Mouse (Mus musculus) hindbrain, embryonic 16.5 days (tissue): ENCODE data around the gene Dpy19l1. TPM values are rescaled to one million over a fixed set of nuclear protein-coding genes. Genes with fewer than 3 reads are reported as not detected.
A peak's percentile ranks its signal among the peaks of the same experiment; 100 is the strongest.

Source experiments
- ATAC-seq: fragments of 200-750 bp; cut with Nextera tagmentation; 2 replicates; pipeline ENCODE4 v1.8.0; 2017; ENCODE audit warnings: moderate TSS enrichment, moderate library complexity
- H3K27ac ChIP-seq: fragments of 300-500 bp; sonication (generic); 2 replicates; pipeline ENCODE4 v1.5.1; 2014; ENCODE audit warnings: low read depth, mild to moderate bottlenecking, control low read depth, low read length, moderate library complexity
- H3K27me3 ChIP-seq: fragments of 300-500 bp; sonication (generic); replicated peaks from 2 replicates; pipeline ENCODE4 v1.6.1; 2014; ENCODE audit warnings: low read length; ENCODE audit not compliant: control insufficient read depth, insufficient read depth
- H3K36me3 ChIP-seq: fragments of 300-500 bp; sonication (generic); 2 replicates; pipeline ENCODE4 v1.6.1; 2014; ENCODE audit warnings: mild to moderate bottlenecking, low read length, moderate library complexity, mixed read lengths; ENCODE audit not compliant: control insufficient read depth, insufficient read depth
- H3K4me1 ChIP-seq: fragments of 300-500 bp; sonication (generic); 2 replicates; pipeline ENCODE4 v1.6.1; 2014; ENCODE audit warnings: low read depth, low read length; ENCODE audit not compliant: control insufficient read depth, insufficient read depth
- H3K4me2 ChIP-seq: fragments of 300-500 bp; sonication (generic); 2 replicates; pipeline ENCODE4 v1.6.1; 2014; ENCODE audit warnings: mild to moderate bottlenecking, low read length, control low read depth, moderate library complexity
- H3K4me3 ChIP-seq: fragments of 300-500 bp; sonication (generic); 2 replicates; pipeline ENCODE4 v1.5.1; 2014; ENCODE audit warnings: mild to moderate bottlenecking, low read length, control low read depth, moderate library complexity
- H3K9ac ChIP-seq: fragments of 300-500 bp; sonication (generic); 2 replicates; pipeline ENCODE4 v1.6.1; 2014; ENCODE audit warnings: low read depth, mild to moderate bottlenecking, control low read depth, low read length, moderate library complexity
- H3K9me3 ChIP-seq: fragments of 300-500 bp; sonication (generic); 2 replicates; pipeline ENCODE4 v1.6.1; 2014; ENCODE audit warnings: mild to moderate bottlenecking, low read length, moderate library complexity; ENCODE audit not compliant: control insufficient read depth
- WGBS: fragments of 180-500 bp; shearing (Covaris S2); extraction: QIAGEN DNeasy Blood & Tissue Kit; methylation state at CpG from one replicate; pipeline ENCODE4 v1.1.7; 2014; 5-methylcytosine and 5-hydroxymethylcytosine counted together
- polyA plus RNA-seq: library from polyadenylated mRNA; unstranded; fragments of >200 nt; fragmentation: Nextera tagmentation; extraction: Ambion mirVana; gene quantifications from 2 replicates; pipeline ENCODE4 v1.2.1, GENCODE M21; 2015

Dpy19l1 gene
- polyA plus RNA-seq, 1 experiment from 2014 or later: 7.6 TPM

DNA sequence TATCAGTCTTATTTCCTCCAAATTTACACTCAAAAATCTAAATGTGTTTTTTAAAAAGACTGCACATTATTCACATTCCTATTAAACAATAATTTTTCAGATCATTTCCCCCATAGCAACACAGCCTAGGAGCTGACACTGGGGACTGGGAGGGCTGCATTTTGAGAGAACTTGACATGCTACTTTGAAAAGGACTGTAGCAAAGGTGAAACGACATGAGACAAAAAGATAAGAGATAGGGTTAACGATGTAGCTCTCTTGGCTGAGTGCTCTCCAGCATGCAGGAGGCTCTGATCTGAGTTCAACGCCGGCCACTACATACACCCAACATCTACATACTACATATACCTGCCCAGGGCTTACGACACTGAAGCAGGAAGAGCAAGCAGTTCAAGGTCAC, 20.6 kb downstream of the Dpy19l1 start:
- H3K4me2 ChIP-seq: no peak overlapping the region
- 88% methylated on average over 5 of the region's 5 CpGs for WGBS

DNA sequence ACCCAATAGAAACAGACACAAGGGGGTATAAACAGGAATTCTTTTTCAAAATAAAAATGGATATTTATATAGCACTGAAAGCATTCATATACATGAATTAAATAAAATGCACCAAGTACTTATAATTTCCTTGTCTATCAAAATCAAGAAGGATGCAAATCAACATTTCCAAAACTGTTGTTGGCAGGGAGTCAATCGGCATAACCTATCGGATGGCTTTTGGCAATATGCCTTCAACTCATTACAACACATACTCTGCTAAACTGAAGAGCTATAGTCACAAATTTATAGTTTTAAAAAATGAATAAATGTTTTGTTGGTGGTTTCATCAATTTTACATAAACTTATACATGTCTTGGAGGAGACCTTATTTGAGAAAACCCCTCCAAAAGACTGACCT, 25.7 kb downstream of the Dpy19l1 start:
- 78% methylated on average over 2 of the region's 2 CpGs for WGBS
- no peaks in the 10 kb centered on the region for H3K4me1 ChIP-seq
- no peaks in the 10 kb centered on the region for H3K36me3 ChIP-seq
- no peaks in the 10 kb centered on the region for H3K27me3 ChIP-seq
- H3K4me2 ChIP-seq: no peak overlapping the region
- no peaks in the 10 kb centered on the region for H3K9me3 ChIP-seq
- ATAC-seq: no peak
- no peak overlapping the region for H3K4me3 ChIP-seq
- H3K9ac ChIP-seq: no peak overlapping the region
- H3K27ac ChIP-seq: no peak overlapping the region

More for the DNA sequence above, 20.6 kb downstream of the Dpy19l1 start:
- Histone ChIP-seq H3K4me3 (no peak overlapping the region), H3K27me3 (no peaks in the 10 kb centered on the region), H3K27ac (no peak overlapping the region), H3K9me3 (no peaks in the 10 kb centered on the region), H3K9ac (no peak overlapping the region), H3K4me1 (no peaks in the 10 kb centered on the region), H3K36me3 (no peaks in the 10 kb centered on the region)
- no peak for ATAC-seq

GRCm38 (mm10) chr9:24473824-24474223, 29.1 kb downstream of the Dpy19l1 start:
- no peak overlapping the region for H3K4me2 ChIP-seq
- H3K4me1 ChIP-seq: no peaks in the 10 kb centered on the region
- H3K27me3 ChIP-seq: no peaks in the 10 kb centered on the region
- H3K9ac ChIP-seq: no peak overlapping the region
- 81% methylated on average over 7 of the region's 7 CpGs for WGBS
- H3K36me3 ChIP-seq: no peaks in the 10 kb centered on the region
- no peaks in the 10 kb centered on the region for H3K9me3 ChIP-seq
- no peak overlapping the region for H3K4me3 ChIP-seq
- ATAC-seq: no peak
- H3K27ac ChIP-seq: no peak overlapping the region

DNA sequence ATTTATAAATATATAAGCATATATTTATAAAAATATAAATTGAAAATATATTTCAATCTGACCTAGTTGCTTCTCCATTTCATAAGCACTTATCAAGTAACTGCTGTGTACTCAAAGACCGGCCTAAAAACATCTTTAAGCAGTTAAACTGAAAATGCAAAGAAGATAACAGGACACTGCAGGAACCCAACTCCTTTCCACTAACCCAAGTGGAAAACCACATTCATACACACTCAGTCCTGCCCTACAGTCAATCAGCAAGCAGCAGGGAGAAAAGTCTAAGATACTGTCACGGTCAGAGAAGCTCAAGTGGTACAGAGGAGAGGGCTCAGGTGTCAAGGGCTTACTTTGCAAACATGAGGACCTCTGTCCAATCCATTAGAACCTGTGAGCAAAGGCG, 30.4 kb downstream of the Dpy19l1 start:
- H3K36me3 ChIP-seq: no peaks in the 10 kb centered on the region
- no peak overlapping the region for H3K27ac ChIP-seq
- no peak for ATAC-seq
- no peaks in the 10 kb centered on the region for H3K9me3 ChIP-seq
- H3K4me3 ChIP-seq: no peak overlapping the region
- H3K27me3 ChIP-seq: no peaks in the 10 kb centered on the region
- WGBS: 92% methylated on average over 3 of the region's 3 CpGs
- H3K4me1 ChIP-seq: no peaks in the 10 kb centered on the region
- H3K4me2 ChIP-seq: no peak overlapping the region
- H3K9ac ChIP-seq: no peak overlapping the region

DNA sequence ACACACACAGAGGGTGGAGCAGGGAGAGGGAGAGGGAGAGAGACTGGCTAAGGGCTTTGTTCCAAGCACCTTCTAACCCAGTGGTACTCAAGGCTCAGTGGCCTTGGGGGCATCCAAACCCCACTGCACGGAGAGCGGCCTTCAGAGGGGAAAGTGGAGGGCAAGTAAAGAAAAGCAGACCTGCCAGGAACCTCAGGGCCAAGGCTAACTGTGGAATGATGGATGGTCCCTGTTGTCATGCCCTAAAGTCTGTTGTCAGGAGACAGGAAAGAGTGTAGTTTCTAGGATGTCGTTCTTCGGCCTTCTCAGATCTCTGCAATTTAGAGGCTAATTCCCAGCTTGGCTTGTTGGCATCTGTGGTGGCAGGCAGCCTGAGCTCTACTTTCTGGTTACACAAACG, 32.8 kb downstream of the Dpy19l1 start:
- H3K4me1 ChIP-seq: no peaks in the 10 kb centered on the region
- H3K9me3 ChIP-seq: no peaks in the 10 kb centered on the region
- H3K36me3 ChIP-seq: no peaks in the 10 kb centered on the region
- no peak overlapping the region for H3K4me3 ChIP-seq
- H3K9ac ChIP-seq: no peak overlapping the region
- no peaks in the 10 kb centered on the region for H3K27me3 ChIP-seq
- no peak overlapping the region for H3K4me2 ChIP-seq
- ATAC-seq: no peak
- WGBS: 67% methylated on average over 5 of the region's 5 CpGs
- no peak overlapping the region for H3K27ac ChIP-seq

DNA sequence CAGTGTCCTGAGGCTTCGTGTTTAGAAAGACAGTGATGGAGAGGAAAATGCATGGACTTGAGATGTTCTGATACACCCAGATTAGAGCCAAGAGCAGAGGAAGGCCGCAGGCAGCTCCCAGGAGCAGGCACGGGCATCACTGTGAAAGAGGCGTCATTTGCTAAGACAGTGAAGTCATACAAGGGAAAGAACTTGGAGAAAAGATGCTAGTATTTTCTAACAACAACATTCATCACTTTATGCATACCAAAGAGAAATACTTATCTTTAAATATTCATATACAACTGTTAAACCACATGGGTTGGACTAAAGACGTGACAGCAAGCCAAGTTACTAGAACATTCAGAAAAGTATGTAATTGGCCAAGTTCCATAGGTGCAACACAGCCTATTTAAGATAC, 35.8 kb downstream of the Dpy19l1 start:
- 86% methylated on average over 5 of the region's 5 CpGs for WGBS
- Histone ChIP-seq H3K9ac (no peak overlapping the region), H3K4me3 (no peak overlapping the region), H3K36me3 (no peaks in the 10 kb centered on the region), H3K27ac (no peak overlapping the region), H3K9me3 (no peaks in the 10 kb centered on the region), H3K4me1 (no peaks in the 10 kb centered on the region), H3K27me3 (no peaks in the 10 kb centered on the region), H3K4me2 (no peak overlapping the region)
- ATAC-seq: no peak

- Histone ChIP-seq H3K4me3 (no peak overlapping the region), H3K4me2 (no peak overlapping the region), H3K9ac (no peak overlapping the region), H3K4me1 (no peaks in the 10 kb centered on the region), H3K27me3 (no peaks in the 10 kb centered on the region), H3K27ac (no peak overlapping the region), H3K36me3 (no peaks in the 10 kb centered on the region), H3K9me3 (no peaks in the 10 kb centered on the region)
- WGBS: 100% methylated on average over 1 of the region's 1 CpGs
- no peak for ATAC-seq
These were observed 36.3 kb downstream of the Dpy19l1 start for GRCm38 (mm10) chr9:24466649-24467048.

DNA sequence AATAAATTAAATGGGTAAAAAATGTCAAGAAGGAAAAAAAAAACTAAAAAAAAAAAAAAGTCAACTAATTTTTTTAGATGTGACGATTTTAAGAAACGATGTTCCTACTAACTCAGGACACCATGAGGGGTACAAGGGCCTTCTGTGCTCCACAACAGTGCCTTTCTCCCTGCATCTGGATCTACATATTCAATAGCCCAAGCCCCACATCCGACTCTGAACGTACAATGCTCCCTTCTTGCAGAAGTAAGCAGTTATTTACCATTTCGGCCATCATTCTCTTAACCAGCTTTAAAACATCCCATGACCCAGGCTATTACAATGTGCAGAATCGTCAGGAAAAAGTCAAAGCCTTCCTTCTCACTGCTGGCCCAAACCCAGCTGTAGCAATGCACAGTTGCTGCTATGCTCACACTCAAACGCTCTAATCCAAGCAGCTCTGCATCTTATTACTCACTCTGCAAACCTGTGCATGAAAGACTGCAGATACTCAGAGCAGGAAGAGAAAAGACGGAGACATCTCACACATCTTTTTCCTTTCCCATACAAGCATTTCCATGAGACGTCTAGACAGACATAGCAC, 41.5 kb downstream of the Dpy19l1 start:
- peak; percentile 63; the same call in 1 of the 2 replicates for ATAC-seq
- no peaks in the 10 kb centered on the region for H3K9me3 ChIP-seq
- 79% methylated on average over 9 of the region's 9 CpGs for WGBS
- H3K4me2 ChIP-seq: no peak overlapping the region
- no peaks in the 10 kb centered on the region for H3K27me3 ChIP-seq
- H3K4me3 ChIP-seq: no peak overlapping the region
- H3K36me3 ChIP-seq: no peaks in the 10 kb centered on the region
- no peak overlapping the region for H3K9ac ChIP-seq
- no peaks in the 10 kb centered on the region for H3K4me1 ChIP-seq
- no peak overlapping the region for H3K27ac ChIP-seq

DNA sequence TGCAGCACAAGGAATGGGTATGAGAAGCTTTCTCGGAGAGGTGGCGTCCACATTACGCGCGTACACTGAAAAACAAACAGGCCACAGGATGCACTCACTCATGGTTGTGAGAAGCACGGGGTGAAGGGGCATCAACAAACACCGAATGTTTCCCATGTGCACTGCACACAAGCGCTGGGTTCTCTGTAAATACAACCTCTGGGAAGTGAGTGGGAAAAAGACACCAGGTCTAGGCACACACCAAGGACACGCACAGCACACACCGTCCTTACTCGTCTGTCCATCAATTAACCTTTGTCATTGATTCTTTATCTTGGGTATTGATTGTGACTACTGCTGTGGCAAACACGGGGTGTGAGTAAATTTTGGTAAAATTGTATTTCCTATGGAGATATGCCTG, 49.1 kb downstream of the Dpy19l1 start:
- ATAC-seq: no peak
- H3K9me3 ChIP-seq: no peaks in the 10 kb centered on the region
- H3K4me3 ChIP-seq: no peak overlapping the region
- no peaks in the 10 kb centered on the region for H3K36me3 ChIP-seq
- WGBS: 92% methylated on average over 12 of the region's 12 CpGs
- no peaks in the 10 kb centered on the region for H3K27me3 ChIP-seq
- no peak overlapping the region for H3K9ac ChIP-seq
- H3K27ac ChIP-seq: no peak overlapping the region
- H3K4me1 ChIP-seq: no peaks in the 10 kb centered on the region
- no peak overlapping the region for H3K4me2 ChIP-seq

- no peaks in the 10 kb centered on the region for H3K4me1 ChIP-seq
- H3K9ac ChIP-seq: no peak overlapping the region
- H3K9me3 ChIP-seq: no peaks in the 10 kb centered on the region
- no peak overlapping the region for H3K27ac ChIP-seq
- ATAC-seq: no peak
- WGBS: 77% methylated on average over 3 of the region's 3 CpGs
- no peak overlapping the region for H3K4me2 ChIP-seq
- no peaks in the 10 kb centered on the region for H3K27me3 ChIP-seq
- H3K4me3 ChIP-seq: no peak overlapping the region
- no peaks in the 10 kb centered on the region for H3K36me3 ChIP-seq
These were observed 52.0 kb downstream of the Dpy19l1 start for GRCm38 (mm10) chr9:24450976-24451375.
